Mouse (Mus musculus) kidney, embryonic 14.5 days (tissue): ENCODE data around the gene Vstm2b. TPM values are rescaled to one million over a fixed set of nuclear protein-coding genes. Genes with fewer than 3 reads are reported as not detected.

Experiments used
- ATAC-seq: fragments of 200-750 bp; cut with Nextera tagmentation; 2 replicates; pipeline ENCODE4 v1.8.0; 2017; ENCODE audit warnings: moderate number of reproducible peaks, mild to moderate bottlenecking, moderate TSS enrichment, moderate library complexity; ENCODE audit not compliant: low FRiP score, low TSS enrichment
- H3K27ac ChIP-seq: fragments of 300-500 bp; sonication (generic); 2 replicates; pipeline ENCODE4 v1.5.1; 2014; ENCODE audit warnings: low read depth, mild to moderate bottlenecking, low read length, moderate library complexity, mixed read lengths
- H3K27me3 ChIP-seq: fragments of 300-500 bp; sonication (generic); 2 replicates; pipeline ENCODE4 v1.6.1; 2014; ENCODE audit warnings: mild to moderate bottlenecking, low read length; ENCODE audit not compliant: control insufficient read depth, insufficient read depth
- H3K36me3 ChIP-seq: fragments of 300-500 bp; sonication (generic); 2 replicates; pipeline ENCODE4 v1.6.1; 2014; ENCODE audit warnings: low read length, mixed read lengths; ENCODE audit not compliant: control insufficient read depth, insufficient read depth
- H3K4me1 ChIP-seq: fragments of 300-500 bp; sonication (generic); 2 replicates; pipeline ENCODE4 v1.6.1; 2014; ENCODE audit warnings: low read length, mixed read lengths; ENCODE audit not compliant: control insufficient read depth, insufficient read depth
- H3K4me2 ChIP-seq: fragments of 300-500 bp; sonication (generic); replicated peaks from 2 replicates; pipeline ENCODE4 v1.6.1; 2014; ENCODE audit warnings: low read depth, mild to moderate bottlenecking, low read length
- H3K4me3 ChIP-seq: fragments of 300-500 bp; sonication (generic); 2 replicates; pipeline ENCODE4 v1.5.1; 2014; ENCODE audit warnings: mild to moderate bottlenecking, low read length
- H3K9ac ChIP-seq: fragments of 300-500 bp; sonication (generic); 2 replicates; pipeline ENCODE4 v1.6.1; 2014; ENCODE audit warnings: low read depth, mild to moderate bottlenecking, low read length, moderate library complexity
- H3K9me3 ChIP-seq: fragments of 300-500 bp; sonication (generic); 2 replicates; pipeline ENCODE4 v1.6.1; 2016; ENCODE audit warnings: low read length; ENCODE audit not compliant: control insufficient read depth
- WGBS: fragments of 180-500 bp; shearing (Covaris S2); extraction: QIAGEN DNeasy Blood & Tissue Kit; methylation state at CpG from one replicate; pipeline ENCODE4 v1.1.7; 2014; 5-methylcytosine and 5-hydroxymethylcytosine counted together
- polyA plus RNA-seq: library from polyadenylated mRNA; unstranded; fragments of >200 nt; fragmentation: Nextera tagmentation; extraction: Ambion mirVana; gene quantifications from 2 replicates; pipeline ENCODE4 v1.2.1, GENCODE M21; 2014

Vstm2b gene
- polyA plus RNA-seq, 1 experiment from 2014 or later, result 10.1 TPM

- no peaks in the 10 kb centered on the region for H3K27me3 ChIP-seq
- ATAC-seq, result no peak
- no peak overlapping the region for H3K4me3 ChIP-seq
- H3K9ac ChIP-seq, result no peak overlapping the region
- H3K4me1 ChIP-seq, result no peaks in the 10 kb centered on the region
- H3K4me2 ChIP-seq, result no peak overlapping the region
- WGBS, result 87% methylated on average over 1 of the region's 1 CpGs
- no peak overlapping the region for H3K27ac ChIP-seq
- no peaks in the 10 kb centered on the region for H3K36me3 ChIP-seq
- H3K9me3 ChIP-seq, result no peaks in the 10 kb centered on the region
Measured at GRCm38 (mm10) chr7:40939371-40939770, 41.2 kb downstream of the Vstm2b start.

- H3K4me2 ChIP-seq, result no peak overlapping the region
- H3K4me3 ChIP-seq, result no peak overlapping the region
- no peak overlapping the region for H3K27ac ChIP-seq
- no peak for ATAC-seq
- no peaks in the 10 kb centered on the region for H3K4me1 ChIP-seq
- H3K36me3 ChIP-seq, result no peaks in the 10 kb centered on the region
- 56% methylated on average over 3 of the region's 3 CpGs for WGBS
- no peaks in the 10 kb centered on the region for H3K27me3 ChIP-seq
- H3K9ac ChIP-seq, result no peak overlapping the region
- H3K9me3 ChIP-seq, result no peaks in the 10 kb centered on the region
Measured at GRCm38 (mm10) chr7:40942233-40942935, 44.3 kb downstream of the Vstm2b start.

Other genes with a start within 250 kb of the Vstm2b start
- gene 4930433I11Rik, start 89.2 kb downstream of the Vstm2b start, polyA plus RNA-seq, result not detected in 2 replicates
- not detected in 2 replicates for gene Gm4884, start 134.4 kb downstream of the Vstm2b start, polyA plus RNA-seq